Mouse (Mus musculus) MEL (cell line): ENCODE data around the gene Tmprss4. TPM values are rescaled to one million over a fixed set of nuclear protein-coding genes. Genes with fewer than 3 reads are reported as not detected.

Experiments used
- DNase-seq: peaks from one replicate; pipeline ENCODE4 v3.0.0; 2011; ENCODE audit warnings: low read depth, low spot score
- H3K27ac ChIP-seq: 2 replicates; pipeline ENCODE4 v1.5.1; 2012; ENCODE audit warnings: low read depth, mild to moderate bottlenecking, control low read depth, low read length, moderate library complexity; ENCODE audit not compliant: control insufficient read depth
- H3K27me3 ChIP-seq, 2 experiments: fragments of 150-350 bp in 1 of 2; sonication (generic) in 1 of 2; 2 replicates each; pipeline ENCODE4 v1.6.1; 2012; ENCODE audit warnings: low read length in 2 of 2, mild to moderate bottlenecking in 2 of 2, improper control_type of control experiment in 1 of 2, moderate library complexity in 1 of 2; ENCODE audit not compliant: insufficient read depth in 2 of 2, control insufficient read depth in 1 of 2
- H3K36me3 ChIP-seq, 2 experiments: 2 replicates each; pipeline ENCODE4 v1.6.1; 2012 to 2014; ENCODE audit warnings: low read length in 2 of 2, improper control_type of control experiment in 1 of 2, inconsistent platforms in 1 of 2, mild to moderate bottlenecking in 1 of 2; ENCODE audit not compliant: insufficient read depth in 2 of 2, control insufficient read depth in 1 of 2
- H3K4me1 ChIP-seq, 2 experiments: fragments of 150-350 bp in 1 of 2; sonication (generic) in 1 of 2; 2 replicates each; pipeline ENCODE4 v1.6.1; 2012; ENCODE audit warnings: low read length in 2 of 2, improper control_type of control experiment in 1 of 2, mild to moderate bottlenecking in 1 of 2; ENCODE audit not compliant: insufficient read depth in 2 of 2, control insufficient read depth in 1 of 2
- H3K4me3 ChIP-seq, 2 experiments: fragments of 150-350 bp in 1 of 2; sonication (generic) in 1 of 2; 2 replicates each; pipeline ENCODE4 v1.5.1; 2012; ENCODE audit warnings: low read depth in 2 of 2, low read length in 2 of 2, mild to moderate bottlenecking in 2 of 2, moderate library complexity in 2 of 2, control low read depth in 1 of 2, improper control_type of control experiment in 1 of 2; ENCODE audit not compliant: control insufficient read depth in 1 of 2, insufficient read depth in 1 of 2
- H3K79me2 ChIP-seq: 2 replicates; pipeline ENCODE4 v1.6.1; 2012; ENCODE audit warnings: mild to moderate bottlenecking, low read length, moderate library complexity; ENCODE audit not compliant: control insufficient read depth, poor library complexity, insufficient read depth
- H3K9ac ChIP-seq: 2 replicates; pipeline ENCODE4 v1.6.1; 2012; ENCODE audit warnings: low read depth, mild to moderate bottlenecking, control low read depth, low read length, moderate library complexity; ENCODE audit not compliant: control insufficient read depth, poor library complexity, severe bottlenecking
- H3K9me3 ChIP-seq: fragments of 150-350 bp; sonication (generic); replicated peaks from 2 replicates; pipeline ENCODE4 v1.6.1; 2012; ENCODE audit warnings: mild to moderate bottlenecking, low read length, improper control_type of control experiment, moderate library complexity; ENCODE audit not compliant: insufficient read depth
- BHLHE40 ChIP-seq: IDR thresholded peaks from 2 replicates; pipeline ENCODE4 v1.6.1; 2012; ENCODE audit warnings: low read depth, mild to moderate bottlenecking, inconsistent platforms, low read length, improper control_type of control experiment, borderline replicate concordance
- CHD2 ChIP-seq: IDR thresholded peaks from 2 replicates; pipeline ENCODE4 v1.6.1; 2011; ENCODE audit warnings: low read length, improper control_type of control experiment
- CTCF ChIP-seq, 3 experiments: IDR thresholded peaks in 2 of 3; conservative IDR thresholded peaks in 1 of 3; 2 replicates each; pipeline ENCODE4 v1.5.1; 2011 to 2012; ENCODE audit warnings: low read length in 3 of 3, low read depth in 2 of 3, mild to moderate bottlenecking in 2 of 3, improper control_type of control experiment in 1 of 3, inconsistent platforms in 1 of 3, mixed read lengths in 1 of 3, moderate library complexity in 1 of 3; ENCODE audit not compliant: control insufficient read depth in 1 of 3, insufficient read depth in 1 of 3, poor library complexity in 1 of 3, severe bottlenecking in 1 of 3
- E2F4 ChIP-seq: IDR thresholded peaks from 2 replicates; pipeline ENCODE4 v1.6.1; 2011; ENCODE audit warnings: low read depth, low read length, improper control_type of control experiment, borderline replicate concordance
- EP300 ChIP-seq, 2 experiments: IDR thresholded peaks; 2 replicates each; pipeline ENCODE4 v1.6.1; 2011; ENCODE audit warnings: improper control_type of control experiment in 2 of 2, low read length in 2 of 2, low read depth in 1 of 2, mild to moderate bottlenecking in 1 of 2
- HCFC1 ChIP-seq: IDR thresholded peaks from 2 replicates; pipeline ENCODE4 v1.6.1; 2012; ENCODE audit warnings: low read depth, mild to moderate bottlenecking, inconsistent platforms, low read length, improper control_type of control experiment, moderate library complexity
- JUND ChIP-seq: IDR thresholded peaks from 2 replicates; pipeline ENCODE4 v1.6.1; 2011; ENCODE audit warnings: low read depth, mild to moderate bottlenecking, improper control_type of control experiment, low read length
- MAFK ChIP-seq: IDR thresholded peaks from 2 replicates; pipeline ENCODE4 v1.6.1; 2011; ENCODE audit warnings: low read depth, mild to moderate bottlenecking, low read length, improper control_type of control experiment, borderline replicate concordance
- MAX ChIP-seq: IDR thresholded peaks from 2 replicates; pipeline ENCODE4 v1.6.1; 2011; ENCODE audit warnings: low read length, improper control_type of control experiment
- MEF2A ChIP-seq: IDR thresholded peaks from 2 replicates; pipeline ENCODE4 v1.6.1; 2014; ENCODE audit warnings: low read depth, mild to moderate bottlenecking, inconsistent platforms, low read length, improper control_type of control experiment; ENCODE audit not compliant: poor library complexity, insufficient replicate concordance, severe bottlenecking; ENCODE audit errors: extremely low read depth
- MYB ChIP-seq: IDR thresholded peaks from 2 replicates; pipeline ENCODE4 v1.6.1; 2011; ENCODE audit warnings: mild to moderate bottlenecking, low read depth, low read length, improper control_type of control experiment
- MYC ChIP-seq: IDR thresholded peaks from 2 replicates; pipeline ENCODE4 v1.6.1; 2011; ENCODE audit warnings: low read depth, mild to moderate bottlenecking, low read length, improper control_type of control experiment, moderate library complexity
- NRF1 ChIP-seq: IDR thresholded peaks from 2 replicates; pipeline ENCODE4 v1.6.1; 2014; ENCODE audit warnings: low read depth, mild to moderate bottlenecking, inconsistent platforms, low read length, improper control_type of control experiment, moderate library complexity; ENCODE audit not compliant: poor library complexity, insufficient read depth, severe bottlenecking
- POLR2AphosphoS5 ChIP-seq: IDR thresholded peaks from 2 replicates; pipeline ENCODE4 v1.6.1; 2012; ENCODE audit warnings: low read depth, borderline replicate concordance, mild to moderate bottlenecking, inconsistent platforms, low read length, moderate library complexity, mixed read lengths
- RAD21 ChIP-seq: IDR thresholded peaks from 2 replicates; pipeline ENCODE4 v1.6.1; 2011; ENCODE audit warnings: mild to moderate bottlenecking, low read depth, low read length, improper control_type of control experiment
- RCOR1 ChIP-seq: IDR thresholded peaks from 2 replicates; pipeline ENCODE4 v1.6.1; 2012; ENCODE audit warnings: low read depth, mild to moderate bottlenecking, inconsistent platforms, low read length, improper control_type of control experiment
- SIN3A ChIP-seq: IDR thresholded peaks from 2 replicates; pipeline ENCODE4 v1.6.1; 2012; ENCODE audit warnings: low read length, improper control_type of control experiment, inconsistent platforms
- SMC3 ChIP-seq: IDR thresholded peaks from 2 replicates; pipeline ENCODE4 v1.6.1; 2011; ENCODE audit warnings: low read depth, low read length, improper control_type of control experiment
- USF1 ChIP-seq: IDR thresholded peaks from 2 replicates; pipeline ENCODE4 v1.6.1; 2014; ENCODE audit warnings: low read depth, mild to moderate bottlenecking, inconsistent platforms, low read length, improper control_type of control experiment, moderate library complexity
- ZMIZ1 ChIP-seq: IDR thresholded peaks from 2 replicates; pipeline ENCODE4 v1.6.1; 2012; ENCODE audit warnings: low read depth, mild to moderate bottlenecking, inconsistent platforms, low read length, improper control_type of control experiment, moderate library complexity
- ZNF384 ChIP-seq: IDR thresholded peaks from 2 replicates; pipeline ENCODE4 v1.6.1; 2012; ENCODE audit warnings: low read depth, mild to moderate bottlenecking, inconsistent platforms, low read length, improper control_type of control experiment
- polyA plus RNA-seq, 2 experiments: library from polyadenylated mRNA; stranded (reverse) in 1 of 2; unstranded in 1 of 2; fragments of >175 nt in 1 of 2; fragments of >200 nt in 1 of 2; gene quantifications; 2 replicates each; pipeline versions ENCODE4 v1.2.1 to v1.2.4; 2012; ENCODE audit warnings: low replicate concordance in 2 of 2, low read depth in 1 of 2; ENCODE audit not compliant: insufficient read length in 2 of 2, insufficient read depth in 1 of 2, missing spikeins in 1 of 2
- total RNA-seq: library from RNA; depleted of rRNA; stranded (reverse); fragments of 300-350 nt; gene quantifications from 2 replicates; pipeline ENCODE4 v1.2.3, GENCODE M21; 2012

The Tmprss4 gene
- total and polyA plus RNA-seq, 3 experiments = not detected

GRCm38 (mm10) chr9:45181770-45182169 is 22.1 kb downstream of the Tmprss4 start, which contains the start of gene BC049352:
TSS of gene BC049352 (plus strand) at chr9:45182007.
- H3K4me1 ChIP-seq = no peaks in the 10 kb centered on the region
- TF ChIP-seq EP300 (IDR thresholded peaks at IDR 0.05; ENCODE audit: low read depth in 1 of 2, low read length in 2 of 2) (no peak), NRF1 (no peak), RAD21 (no peak), MYB (no peak)
- H3K27me3 ChIP-seq = peaks cover 2 to 10% of the 10 kb centered on the region in 2 experiments; a peak in 3 of 4 replicates
- H3K36me3 ChIP-seq = no peaks in the 10 kb centered on the region
- no peak within 1 kb of the TSS for H3K27ac ChIP-seq
- no peak for DNase-seq
- no peak within 1 kb of the TSS for H3K9ac ChIP-seq
- no peak within 1 kb of the TSS for H3K4me3 ChIP-seq
- no peaks in the 10 kb centered on the region for H3K79me2 ChIP-seq
- no peaks in the 10 kb centered on the region for H3K9me3 ChIP-seq

DNA sequence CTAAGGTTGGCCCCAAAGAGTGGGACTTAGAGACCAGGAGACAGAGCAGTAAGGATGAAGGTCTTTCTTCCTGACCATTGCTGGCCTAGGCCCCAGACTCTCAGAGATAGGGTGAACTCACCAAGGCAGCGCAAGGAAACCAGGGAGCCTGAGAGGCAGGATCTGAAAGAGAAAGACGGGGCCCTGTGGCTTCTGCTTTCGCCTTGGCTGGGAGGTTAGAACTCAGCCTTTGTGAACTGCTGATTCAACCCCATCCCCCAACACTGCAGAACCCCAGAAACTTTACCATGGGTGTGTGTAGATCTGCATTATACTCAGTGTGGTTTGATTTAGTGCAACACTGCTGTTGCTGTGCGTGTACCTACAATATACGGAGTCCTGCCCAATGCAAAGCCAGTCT is 24.6 kb downstream of the Tmprss4 start:
- H3K27ac ChIP-seq = no peak overlapping the region
- no peaks in the 10 kb centered on the region for H3K36me3 ChIP-seq
- H3K9ac ChIP-seq = no peak overlapping the region
- peaks cover 0 to 8% of the 10 kb centered on the region in 2 experiments; a peak in 3 of 4 replicates for H3K27me3 ChIP-seq
- TF ChIP-seq RAD21 (no peak), MEF2A (no peak), HCFC1 (no peak), POLR2AphosphoS5 (no peak), CTCF (IDR thresholded peaks at IDR 0.05 in 2 of 3, conservative IDR thresholded peaks at IDR 0.05 in 1 of 3; ENCODE audit: control insufficient read depth in 1 of 3, insufficient read depth in 1 of 3, low read depth in 2 of 3, low read length in 3 of 3, poor library complexity in 1 of 3, severe bottlenecking in 1 of 3) (no peak), USF1 (no peak), ZNF384 (no peak), MAFK (no peak), JUND (no peak), SIN3A (no peak), MYC (no peak), BHLHE40 (no peak), CHD2 (no peak), RCOR1 (no peak), ZMIZ1 (no peak), SMC3 (no peak), E2F4 (no peak), MAX (no peak)
- no peaks in the 10 kb centered on the region for H3K9me3 ChIP-seq
- H3K4me3 ChIP-seq = no peak overlapping the region
- DNase-seq = no peak
- no peaks in the 10 kb centered on the region for H3K79me2 ChIP-seq
- no peaks in the 10 kb centered on the region for H3K4me1 ChIP-seq
